Mouse (Mus musculus): ENCODE data around the gene Gm10401.

GRCm38 (mm10) chr5:115143552-115143951 is 45.5 kb upstream of the Gm10401 start:
- TF ChIP-seq GATA1 (IDR thresholded peaks at IDR 0.05; ENCODE audit: low read length): no peak
- no peak for TF ChIP-seq TAL1 (IDR thresholded peaks at IDR 0.05; ENCODE audit: low read length)
